ENCODE assay signal across 26 mouse cellular contexts in the genomic region with DNA sequence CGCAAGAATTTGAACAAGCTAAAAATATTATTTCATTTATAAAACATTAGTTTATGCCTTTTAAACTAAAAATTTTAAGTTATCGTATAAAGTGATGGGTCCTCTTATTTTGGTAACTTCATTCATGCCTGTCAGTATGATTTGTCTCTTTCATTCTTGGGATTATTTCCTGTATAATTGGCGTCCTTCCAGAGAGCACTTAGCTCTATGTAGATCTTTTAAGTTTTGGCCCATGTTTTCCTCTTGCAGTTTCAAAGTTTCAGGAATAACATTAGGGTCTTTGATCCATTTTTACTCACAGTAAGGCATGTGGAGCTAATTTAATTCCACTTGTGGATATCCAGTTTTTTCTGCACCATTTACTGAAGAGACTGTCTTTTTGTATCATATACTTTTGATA.
"Had no signal": no experiment of that assay in that cellular context is flagged by ENCODE, and none has a peak within 500 bp of the region (broad histone marks: within the 10 kb centered on the region; RNA-seq: fewer than 3 reads in every experiment).

No protein-coding gene starts in this region.

- H3K9ac ChIP-seq: heart, embryonic 12.5 days; hindbrain, embryonic 12.5 days; hindbrain, embryonic 15.5 days; kidney, embryonic 15.5 days; limb, embryonic 12.5 days; limb, embryonic 15.5 days; liver, embryonic 12.5 days had no signal

- H3K27me3 ChIP-seq: heart, embryonic 12.5 days; kidney, embryonic 15.5 days; limb, embryonic 12.5 days; limb, embryonic 15.5 days; liver, embryonic 12.5 days had no signal

- H3K4me2 ChIP-seq: heart, embryonic 12.5 days; hindbrain, embryonic 12.5 days; hindbrain, embryonic 15.5 days; kidney, embryonic 15.5 days; limb, embryonic 12.5 days; limb, embryonic 15.5 days; liver, embryonic 12.5 days had no signal

- DNase-seq: gastrocnemius, adult 2 months; gastrocnemius, postnatal 10 days; gastrocnemius, postnatal 25 days; heart, adult 18-20 months; heart, postnatal 10 days; heart, postnatal 4 days; kidney, adult 11 months; kidney, adult 2 months; kidney, adult 9 months; kidney, postnatal 14 days; kidney, postnatal 36 days; layer of hippocampus, adult 9-11 months; layer of hippocampus, postnatal 36 days; left cerebral cortex, postnatal 4 days had no signal

- H3K4me3 ChIP-seq: gastrocnemius, adult 2 months; heart, embryonic 10.5 days; heart, embryonic 12.5 days; hindbrain, embryonic 10.5 days; hindbrain, embryonic 12.5 days; hindbrain, embryonic 15.5 days; kidney, embryonic 15.5 days; limb, embryonic 12.5 days; limb, embryonic 15.5 days; liver, embryonic 12.5 days had no signal

- ATAC-seq: hindbrain, postnatal 0 days; intestine, embryonic 16.5 days; liver, embryonic 12.5 days had no signal

- H3K4me1 ChIP-seq: heart, embryonic 10.5 days; heart, embryonic 12.5 days; hindbrain, embryonic 10.5 days; hindbrain, embryonic 12.5 days; hindbrain, embryonic 15.5 days; kidney, embryonic 15.5 days; limb, embryonic 12.5 days; limb, embryonic 15.5 days; liver, embryonic 12.5 days had no signal

- H3K36me3 ChIP-seq: heart, embryonic 10.5 days; heart, embryonic 12.5 days; hindbrain, embryonic 10.5 days; hindbrain, embryonic 12.5 days; hindbrain, embryonic 15.5 days; kidney, embryonic 15.5 days; limb, embryonic 12.5 days; limb, embryonic 15.5 days; liver, embryonic 12.5 days had no signal

- H3K9me3 ChIP-seq: heart, embryonic 10.5 days; heart, embryonic 12.5 days; hindbrain, embryonic 10.5 days; hindbrain, embryonic 12.5 days; hindbrain, embryonic 15.5 days; kidney, embryonic 15.5 days; limb, embryonic 12.5 days; limb, embryonic 15.5 days; liver, embryonic 12.5 days had no signal

- H3K27ac ChIP-seq: gastrocnemius, adult 2 months; heart, embryonic 10.5 days; hindbrain, embryonic 10.5 days; hindbrain, embryonic 12.5 days; hindbrain, embryonic 15.5 days; hindbrain, postnatal 0 days; kidney, embryonic 15.5 days; kidney, postnatal 0 days; limb, embryonic 12.5 days; limb, embryonic 15.5 days; liver, embryonic 12.5 days had no signal
